Mouse (Mus musculus): Measurements from ENCODE around the gene Chn2.

- TF ChIP-seq POLR2A (IDR thresholded peaks at IDR 0.05; ENCODE audit: borderline replicate concordance, extremely low read depth, insufficient read depth, insufficient read length, poor library complexity, severe bottlenecking) (no peak), CTCF (IDR thresholded peaks at IDR 0.05; ENCODE audit: borderline replicate concordance, extremely low read depth, insufficient read depth, insufficient read length) (no peak)
Observed at GRCm38 (mm10) chr6:54257552-54257951, 218.2 kb downstream of the Chn2 start.
